Mouse (Mus musculus): ENCODE data around the gene Itpk1.

GRCm38 (mm10) chr12:102623827-102624226 is 80.9 kb downstream of the Itpk1 start:
- TF ChIP-seq MYOD1 (IDR thresholded peaks at IDR 0.05; ENCODE audit: control insufficient read depth, insufficient read length, low read depth) (no peak), MAX (IDR thresholded peaks at IDR 0.05) (no peak), CEBPB (IDR thresholded peaks at IDR 0.05; ENCODE audit: low read depth) (no peak)

Measured in C2C12 (cell line).